Mouse (Mus musculus) midbrain, postnatal 0 days (tissue): Measurements from ENCODE around the gene Wdr82. TPM values are rescaled to one million over a fixed set of nuclear protein-coding genes. Genes with fewer than 3 reads are reported as not detected.

Source experiments
- ATAC-seq: fragments of 200-750 bp; cut with Nextera tagmentation; 2 replicates; pipeline ENCODE4 v1.8.0; 2017; ENCODE audit warnings: moderate number of reproducible peaks, mild to moderate bottlenecking, moderate TSS enrichment, moderate library complexity; ENCODE audit not compliant: low FRiP score
- DNase-seq: peaks from one replicate; pipeline ENCODE4 v3.0.0-alpha.2; 2015; ENCODE audit warnings: low spot score
- H3K27ac ChIP-seq: fragments of 300-500 bp; sonication (generic); 2 replicates; pipeline ENCODE4 v1.5.1; 2014; ENCODE audit warnings: low read depth, mild to moderate bottlenecking, low read length, mixed read lengths
- H3K27me3 ChIP-seq: fragments of 300-500 bp; sonication (generic); 2 replicates; pipeline ENCODE4 v1.6.1; 2014; ENCODE audit warnings: low read length, control low read depth, mixed read lengths; ENCODE audit not compliant: insufficient read depth
- H3K36me3 ChIP-seq: fragments of 300-500 bp; sonication (generic); 2 replicates; pipeline ENCODE4 v1.6.1; 2014; ENCODE audit warnings: low read length, control low read depth, mixed read lengths; ENCODE audit not compliant: insufficient read depth
- H3K4me1 ChIP-seq: fragments of 300-500 bp; sonication (generic); 2 replicates; pipeline ENCODE4 v1.6.1; 2014; ENCODE audit warnings: mild to moderate bottlenecking, control low read depth, antibody characterized with exemption, low read length, mixed read lengths; ENCODE audit not compliant: insufficient read depth
- H3K4me2 ChIP-seq: fragments of 300-500 bp; sonication (generic); 2 replicates; pipeline ENCODE4 v1.6.1; 2014; ENCODE audit warnings: low read depth, mild to moderate bottlenecking, low read length, mixed read lengths; ENCODE audit not compliant: poor library complexity, severe bottlenecking
- H3K4me3 ChIP-seq: fragments of 300-500 bp; sonication (generic); 2 replicates; pipeline ENCODE4 v1.5.1; 2014; ENCODE audit warnings: low read depth, mild to moderate bottlenecking, low read length, moderate library complexity
- H3K9ac ChIP-seq: fragments of 300-500 bp; sonication (generic); replicated peaks from 2 replicates; pipeline ENCODE4 v1.6.1; 2014; ENCODE audit warnings: mild to moderate bottlenecking, low read length, moderate library complexity, mixed read lengths; ENCODE audit not compliant: poor library complexity, severe bottlenecking
- H3K9me3 ChIP-seq: fragments of 300-500 bp; sonication (generic); 2 replicates; pipeline ENCODE4 v1.6.1; 2016; ENCODE audit warnings: low read length, control low read depth
- CTCF ChIP-seq: IDR thresholded peaks from 2 replicates; pipeline ENCODE4 v1.5.1; 2016; ENCODE audit warnings: antibody characterized with exemption, mild to moderate bottlenecking
- WGBS: fragments of 180-500 bp; shearing (Covaris S2); extraction: QIAGEN DNeasy Blood & Tissue Kit; methylation state at CpG from one replicate; pipeline ENCODE4 v1.1.7; 2014; 5-methylcytosine and 5-hydroxymethylcytosine counted together
- polyA plus RNA-seq: library from polyadenylated mRNA; unstranded; fragments of >200 nt; fragmentation: Nextera tagmentation; extraction: Ambion mirVana; gene quantifications from 2 replicates; pipeline ENCODE4 v1.2.1, GENCODE M21; 2015
- total RNA-seq: library from RNA; depleted of rRNA; stranded (reverse); fragments of >200 nt; gene quantifications from 2 replicates; pipeline ENCODE4 v1.2.3, GENCODE M21; 2014

Wdr82 gene
- total and polyA plus RNA-seq, 2 experiments from 2014 or later: 31.7 to 245 TPM

DNA sequence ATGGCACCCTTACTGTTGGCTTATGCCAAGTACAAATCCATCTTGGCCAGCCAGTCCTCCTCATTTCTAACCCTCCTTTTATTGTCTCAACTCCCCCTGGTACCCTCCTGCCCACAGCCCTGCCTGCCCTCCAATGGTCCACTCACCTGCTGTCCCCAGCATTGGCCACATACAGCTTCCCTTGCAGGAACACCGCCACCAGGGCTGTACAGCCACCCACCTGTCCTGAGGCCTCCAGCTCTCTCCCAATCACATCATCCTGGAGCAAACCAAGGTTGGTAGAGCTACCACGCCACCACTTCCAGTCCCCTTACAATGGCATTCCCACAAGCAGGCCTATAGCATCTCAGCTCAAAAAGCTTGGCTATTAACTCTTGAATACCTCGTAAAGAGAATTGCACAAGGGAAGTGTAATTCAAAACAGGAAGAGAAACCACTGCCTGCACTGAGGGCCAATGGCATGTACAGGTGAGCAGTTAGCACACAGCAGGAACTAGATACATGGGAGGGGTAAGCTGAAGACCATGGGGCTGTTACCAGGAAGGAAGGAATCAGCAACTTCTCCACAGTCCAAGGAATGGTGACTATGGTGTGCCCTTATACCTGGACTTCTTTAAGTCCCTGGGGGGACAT lies 26.5 kb downstream of the Wdr82 start:
- no peaks in the 10 kb centered on the region for H3K9me3 ChIP-seq
- H3K4me1 ChIP-seq: no peaks in the 10 kb centered on the region; the same call in 1 of the 2 replicates
- TF ChIP-seq CTCF: no peak
- H3K9ac ChIP-seq: no peak overlapping the region
- 93% methylated on average over 3 of the region's 3 CpGs for WGBS
- H3K4me3 ChIP-seq: no peak overlapping the region
- no peak for ATAC-seq
- H3K36me3 ChIP-seq: no peaks in the 10 kb centered on the region
- no peaks in the 10 kb centered on the region for H3K27me3 ChIP-seq
- no peak overlapping the region for H3K4me2 ChIP-seq
- no peak for DNase-seq
- H3K27ac ChIP-seq: no peak overlapping the region

- Histone ChIP-seq H3K36me3 (no peaks in the 10 kb centered on the region), H3K27me3 (no peaks in the 10 kb centered on the region), H3K9ac (no peak overlapping the region), H3K27ac (no peak overlapping the region), H3K4me3 (no peak overlapping the region), H3K4me1 (no peaks in the 10 kb centered on the region; the same call in 1 of the 2 replicates), H3K4me2 (no peak overlapping the region), H3K9me3 (no peaks in the 10 kb centered on the region)
- ATAC-seq (no peak), DNase-seq (no peak)
- no peak for TF ChIP-seq CTCF
- 95% methylated on average over 9 of the region's 9 CpGs for WGBS
Observed at GRCm38 (mm10) chr9:106197732-106198131, 27.0 kb downstream of the Wdr82 start.

DNA sequence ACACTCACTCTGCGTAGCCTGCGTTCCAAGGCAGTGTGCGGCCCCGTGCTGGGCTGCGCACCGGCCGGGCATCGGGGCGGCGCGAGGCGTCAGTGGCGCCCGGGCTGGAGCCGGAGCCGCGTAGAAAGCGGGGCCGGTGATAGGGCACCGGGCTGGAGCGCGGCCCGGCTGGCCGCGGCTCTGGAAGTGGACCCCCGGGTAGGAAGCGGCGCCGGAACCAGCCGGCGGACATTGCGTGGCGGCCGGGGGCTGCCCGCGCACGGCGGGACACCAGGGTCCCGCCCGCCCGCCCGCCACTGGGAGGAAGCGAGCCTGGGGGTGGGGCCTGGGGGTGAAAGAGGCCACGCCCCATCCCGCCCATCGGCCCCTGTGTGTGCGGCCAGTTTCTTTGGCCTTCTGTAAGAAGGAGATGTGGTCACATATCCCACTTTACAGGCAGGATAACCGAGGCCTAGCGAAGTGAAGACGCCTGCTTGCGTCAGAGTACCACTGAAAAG lies 28.3 kb downstream of the Wdr82 start:
- WGBS: 1% methylated on average over 42 of the region's 51 CpGs
- ATAC-seq (peak; percentile 25; the same call in 1 of the 2 replicates), DNase-seq (peak; percentile 60)
- H3K9ac ChIP-seq: peak overlapping the region; percentile 57
- H3K4me3 ChIP-seq: peak overlapping the region; percentile 54
- no peaks in the 10 kb centered on the region for H3K27me3 ChIP-seq
- H3K4me2 ChIP-seq: peak overlapping the region; percentile 74
- 0 out of 2 replicates have a peak overlapping the region, but pooled peaks have one; percentile 32 for H3K27ac ChIP-seq
- peaks cover 2% of the 10 kb centered on the region; the same call in 1 of the 2 replicates for H3K4me1 ChIP-seq
- H3K9me3 ChIP-seq: no peaks in the 10 kb centered on the region
- no peak for TF ChIP-seq CTCF
- no peaks in the 10 kb centered on the region for H3K36me3 ChIP-seq

- ATAC-seq (no peak), DNase-seq (no peak)
- H3K27ac ChIP-seq: 0 out of 2 replicates have a peak within 1 kb of the TSS, but pooled peaks have one; percentile 32
- H3K36me3 ChIP-seq: no peaks in the 10 kb centered on the region
- peak within 1 kb of the TSS; percentile 57 for H3K9ac ChIP-seq
- H3K4me1 ChIP-seq: peaks cover 9% of the 10 kb centered on the region; the same call in 1 of the 2 replicates
- H3K27me3 ChIP-seq: no peaks in the 10 kb centered on the region
- TF ChIP-seq CTCF: no peak
- H3K4me3 ChIP-seq: peak within 1 kb of the TSS; percentile 54
- no peaks in the 10 kb centered on the region for H3K9me3 ChIP-seq
- 50% methylated on average over 18 of the region's 18 CpGs for WGBS
- H3K4me2 ChIP-seq: peak within 1 kb of the TSS; percentile 74
Observed at GRCm38 (mm10) chr9:106199535-106200272, 29.0 kb downstream of the Wdr82 start, which contains the start of gene Ppm1m. Ppm1m (minus strand) TSS chr9:106199746.

- no peaks in the 10 kb centered on the region for H3K36me3 ChIP-seq
- ATAC-seq (no peak), DNase-seq (no peak)
- no peaks in the 10 kb centered on the region for H3K27me3 ChIP-seq
- H3K9ac ChIP-seq: no peak overlapping the region
- H3K4me1 ChIP-seq: peaks cover 12% of the 10 kb centered on the region; the same call in 1 of the 2 replicates
- no peak overlapping the region for H3K27ac ChIP-seq
- 79% methylated on average over 3 of the region's 3 CpGs for WGBS
- H3K4me2 ChIP-seq: peak overlapping the region; percentile 67
- H3K4me3 ChIP-seq: peak overlapping the region; percentile 70
- no peaks in the 10 kb centered on the region for H3K9me3 ChIP-seq
- TF ChIP-seq CTCF: no peak
Observed at GRCm38 (mm10) chr9:106201895-106202294, 31.2 kb downstream of the Wdr82 start.
